Mouse (Mus musculus) regulatory T cell (primary cell): Measurements from ENCODE around the gene Dennd2d.

Experiments used
- in situ Hi-C: fragments of 300-600 bp; cut with MboI, MseI; formaldehyde crosslinking; loops from one replicate; pipeline ENCODE4 v1.15.1; 2025; ENCODE audit warnings: high pct_unique_total_duplicates

The Dennd2d gene

DNA sequence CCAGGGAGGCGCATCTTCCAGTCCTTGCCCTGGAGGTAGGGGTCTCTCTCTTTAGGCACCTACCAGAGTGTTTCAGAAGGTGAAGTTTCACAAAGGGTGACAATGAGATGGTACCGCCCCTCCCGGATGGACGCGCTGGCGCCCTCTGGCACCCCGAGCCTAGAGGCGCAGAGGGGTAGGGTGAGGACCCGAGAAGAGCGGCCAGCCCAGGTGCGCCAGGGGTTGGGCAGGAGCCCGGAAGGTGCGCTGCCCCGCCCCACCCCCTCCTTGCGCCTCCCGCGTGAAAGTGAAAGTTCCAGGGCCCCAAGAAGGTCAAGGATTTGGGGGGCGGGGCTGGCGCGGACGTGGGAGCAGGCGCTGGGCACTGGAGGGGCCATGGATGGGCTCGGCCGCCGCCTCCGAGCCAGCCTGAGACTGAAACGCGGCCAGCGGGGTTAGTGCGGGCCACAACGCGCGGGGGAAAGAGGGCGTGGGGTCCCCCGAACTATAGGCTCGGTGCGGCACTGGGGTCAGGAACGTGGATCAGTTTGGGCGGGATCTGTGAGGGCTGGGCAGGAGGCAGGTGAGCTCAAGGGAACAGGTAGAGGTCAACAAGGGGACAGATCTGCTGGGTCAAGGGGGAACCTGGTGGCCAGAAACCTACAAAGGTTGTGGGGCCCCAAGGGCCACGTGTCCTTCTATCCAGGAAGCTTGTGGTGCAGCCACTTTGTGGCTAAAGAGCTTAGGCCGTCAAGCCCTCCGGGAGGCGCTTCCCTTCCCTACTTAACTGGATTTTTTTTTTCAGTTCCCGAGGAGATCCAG, at the start of gene Dennd2d:
Gene Dennd2d, plus strand, starts transcription at position 125 of the 801 bp plus-strand sequence.
- in situ Hi-C loops = loop anchor here (10.0 to 25.0 kb wide), 2 partner anchors 302 to 795 kb away; partner anchors contain the start of gene Ddx20

DNA sequence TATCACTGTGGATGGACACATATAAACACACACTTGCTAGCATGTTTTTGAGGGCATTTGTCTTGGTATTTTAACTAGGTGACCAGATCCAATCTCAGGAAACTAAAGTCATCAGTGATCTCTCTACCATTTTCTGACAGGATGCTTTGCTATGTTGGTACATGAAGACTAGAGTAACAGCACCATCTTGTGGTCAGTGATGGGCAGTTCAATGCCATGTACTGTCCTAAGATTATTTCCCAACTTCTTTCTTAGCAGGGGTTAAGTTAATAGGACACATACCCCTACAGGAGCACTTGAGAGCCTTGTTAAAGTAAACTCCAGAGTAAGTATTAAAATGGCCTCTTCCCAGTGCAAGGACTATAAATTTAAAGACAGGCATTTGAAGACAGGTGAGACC, 33.6 kb upstream of the Dennd2d start:
- in situ Hi-C loops = loop anchor here (5.0 to 25.0 kb wide), 2 partner anchors 461 to 786 kb away; no protein-coding TSS in a partner anchor

DNA sequence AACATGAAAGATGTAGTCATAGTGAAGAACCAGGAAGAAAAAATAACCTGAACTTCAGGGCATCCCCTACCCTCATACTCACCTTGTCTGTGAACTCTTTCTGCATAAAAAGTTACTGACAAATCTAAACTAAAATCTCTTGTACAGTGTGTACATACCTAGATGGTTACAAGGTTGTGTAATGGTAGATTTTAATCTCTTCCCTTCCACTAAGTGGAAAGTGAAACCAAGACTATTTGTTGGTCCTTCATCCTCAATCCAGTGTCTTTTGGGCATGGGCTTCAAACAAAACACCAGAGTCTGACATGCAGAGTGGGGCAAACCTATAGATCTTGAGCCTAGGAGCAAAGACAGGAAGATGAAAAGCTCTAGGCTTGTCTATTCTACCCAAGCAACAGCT, 33.2 kb upstream of the Dennd2d start:
- in situ Hi-C loops = loop anchor here (5.0 to 25.0 kb wide), 2 partner anchors 462 to 787 kb away; no protein-coding TSS in a partner anchor

DNA sequence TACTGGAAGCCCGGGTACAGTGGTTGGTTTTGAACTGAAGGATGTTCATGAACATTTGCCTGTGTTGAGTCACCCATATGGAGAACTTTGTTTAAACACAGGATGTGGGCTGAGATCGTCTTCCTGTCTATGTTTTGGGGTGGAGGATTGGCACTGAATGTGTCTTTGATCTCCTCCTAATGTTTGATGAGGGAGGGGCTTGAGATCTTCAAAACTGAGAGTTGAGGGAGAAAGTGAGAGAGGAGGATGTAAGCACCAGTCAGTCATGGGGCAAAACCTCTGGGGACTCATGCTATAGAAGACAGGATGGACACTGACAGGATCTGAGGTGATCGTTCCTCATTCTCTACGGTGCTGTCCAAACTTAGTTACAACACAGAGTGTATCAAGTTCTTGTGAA, 32.6 kb upstream of the Dennd2d start:
- in situ Hi-C loops = loop anchor here (5.0 to 25.0 kb wide), 2 partner anchors 462 to 787 kb away; no protein-coding TSS in a partner anchor

DNA sequence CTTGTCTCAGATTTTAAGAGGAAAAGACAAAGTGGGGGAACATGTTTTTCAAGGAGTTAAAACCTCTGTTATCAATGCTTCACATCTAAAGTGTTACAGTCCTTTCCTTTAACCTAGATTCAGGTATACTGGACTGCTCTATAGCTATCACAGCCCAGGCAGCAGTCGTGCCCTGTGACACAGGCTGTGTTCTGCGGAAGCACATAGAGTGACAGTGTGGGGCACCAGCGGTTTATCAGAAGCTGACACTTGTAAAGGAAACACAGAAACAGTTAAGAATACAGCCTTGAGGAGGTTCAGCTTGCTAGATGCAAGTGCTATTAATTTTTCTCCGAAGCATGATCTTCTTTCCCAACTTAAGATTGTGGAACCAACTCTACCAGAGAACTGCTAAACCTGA, 29.6 kb upstream of the Dennd2d start:
- in situ Hi-C loops = no loop called here

DNA sequence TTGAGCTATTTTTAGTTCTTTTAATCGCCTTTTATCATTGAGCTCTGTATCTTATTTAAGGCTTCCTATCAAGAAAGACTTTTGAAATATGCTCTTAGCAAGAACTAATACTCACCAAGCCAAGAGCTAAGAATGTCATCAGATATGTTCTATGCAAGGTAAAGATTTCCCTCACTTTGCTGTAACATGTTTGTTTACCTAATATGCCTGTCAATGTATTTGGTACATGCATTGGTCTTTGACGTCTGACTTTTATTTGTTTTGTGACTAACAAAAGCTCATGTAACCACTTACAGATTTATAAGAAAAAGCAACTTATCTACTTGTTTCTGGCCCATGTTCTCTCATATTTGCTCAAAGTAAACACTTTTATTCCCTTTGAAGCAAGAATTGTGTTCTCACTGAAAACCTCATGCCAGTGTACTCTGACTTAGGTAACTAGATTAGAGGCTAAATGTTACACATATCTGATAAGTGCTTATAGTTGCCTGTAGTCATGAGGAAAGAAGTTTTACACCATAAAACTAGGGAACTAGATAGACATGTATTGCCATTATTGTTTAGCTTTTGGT, 24.8 kb upstream of the Dennd2d start:
- in situ Hi-C loops = no loop called here

DNA sequence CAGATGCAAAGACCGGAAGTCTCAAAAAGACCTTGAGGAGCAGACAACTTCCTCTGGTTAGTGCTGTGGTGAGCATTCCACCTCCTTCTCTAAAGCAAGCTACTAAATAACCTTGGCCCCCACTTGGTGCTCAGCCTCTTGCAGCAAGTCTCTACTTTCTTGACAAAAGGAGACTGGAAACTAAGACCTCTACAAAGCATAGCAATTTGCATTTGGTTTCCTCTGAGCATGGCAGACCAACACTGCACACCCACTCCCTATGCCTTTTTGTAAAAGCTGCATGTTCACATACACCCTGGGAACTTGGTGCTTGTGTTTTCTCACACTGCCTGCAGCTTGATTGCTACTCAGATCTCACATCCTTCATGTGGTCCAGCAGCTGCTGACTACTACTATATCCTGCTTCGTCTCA, 20.1 kb upstream of the Dennd2d start:
- in situ Hi-C loops = no loop called here

DNA sequence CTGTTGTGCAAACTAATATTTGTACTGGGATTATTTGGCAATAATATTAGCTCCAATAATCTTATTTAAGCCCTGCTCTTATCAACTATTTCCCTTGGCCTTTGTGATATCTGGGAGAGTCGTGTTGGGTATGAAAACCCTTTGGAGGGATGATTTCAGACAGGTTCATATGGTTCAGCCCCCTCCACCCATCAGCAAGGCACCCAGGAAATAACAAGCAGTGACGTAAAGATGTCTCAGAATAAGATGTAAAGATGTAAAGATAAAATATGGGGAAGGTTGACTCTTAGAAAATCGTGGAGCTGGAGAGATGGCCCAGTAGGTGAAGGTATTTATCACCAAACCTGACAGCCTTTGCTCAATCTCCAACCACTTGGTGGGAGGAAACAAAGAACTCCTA, 19.7 kb upstream of the Dennd2d start:
- in situ Hi-C loops = no loop called here

DNA sequence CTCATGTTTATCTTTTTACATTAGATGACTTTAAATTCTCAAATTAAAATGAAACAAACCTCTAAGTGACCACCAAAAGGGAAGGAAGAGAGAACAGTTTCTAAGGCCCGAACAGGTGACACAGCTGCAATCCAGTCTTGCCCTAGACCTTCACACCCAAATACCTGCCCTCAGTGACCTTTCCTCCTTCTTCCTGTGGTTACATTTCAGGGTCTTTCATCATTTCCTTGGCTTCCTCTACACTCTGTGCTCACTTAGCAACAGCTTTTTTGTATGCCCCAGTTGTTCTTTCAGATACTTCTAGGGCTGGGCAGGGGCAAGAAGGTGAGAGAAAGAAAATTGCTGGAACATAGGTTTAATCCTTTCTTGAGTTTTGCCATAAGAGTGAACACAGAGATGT, 17.5 kb upstream of the Dennd2d start:
- in situ Hi-C loops = no loop called here

DNA sequence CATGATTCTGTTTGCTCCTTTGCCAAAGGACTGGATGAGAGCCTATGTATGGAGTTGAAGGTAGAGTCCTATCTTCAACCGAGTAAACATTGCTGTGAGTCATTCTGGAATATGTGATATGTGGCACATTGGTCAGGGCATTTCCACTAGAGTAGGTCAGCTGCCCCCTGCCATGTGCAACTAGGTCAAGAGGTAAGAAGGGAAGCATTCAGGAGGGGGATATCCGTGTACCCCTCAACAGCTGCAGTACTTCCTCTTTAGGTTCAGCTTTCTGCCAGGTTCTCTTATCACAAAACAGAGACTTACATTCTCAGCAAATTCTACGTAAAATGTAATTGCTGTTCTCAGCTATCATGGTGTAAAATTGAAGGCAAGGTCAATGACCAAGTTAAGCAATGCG, 8.0 kb upstream of the Dennd2d start:
- in situ Hi-C loops = no loop called here

DNA sequence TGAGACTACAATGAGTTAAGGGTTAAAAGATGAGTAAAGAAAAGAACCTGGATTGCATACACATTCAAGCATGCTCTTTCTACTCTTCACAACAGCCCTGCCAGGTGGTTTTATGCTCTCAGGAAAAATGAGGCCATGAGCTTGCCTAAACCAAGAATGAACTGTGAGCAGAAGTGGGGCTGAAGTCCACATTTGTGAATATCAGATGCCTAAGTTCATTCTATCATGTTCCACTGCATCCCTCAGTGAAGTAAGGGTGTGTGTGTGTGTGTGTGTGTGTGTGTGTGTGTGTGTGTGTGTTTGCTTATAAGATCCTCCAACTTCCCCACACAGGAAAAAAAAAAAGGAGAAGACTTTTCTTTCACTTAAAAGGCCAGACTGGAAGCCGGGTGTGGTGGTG, 5.3 kb upstream of the Dennd2d start:
- in situ Hi-C loops = loop anchor here (25.0 kb wide), 1 partner anchor 790 kb away; the partner anchor contains the start of gene Ddx20

DNA sequence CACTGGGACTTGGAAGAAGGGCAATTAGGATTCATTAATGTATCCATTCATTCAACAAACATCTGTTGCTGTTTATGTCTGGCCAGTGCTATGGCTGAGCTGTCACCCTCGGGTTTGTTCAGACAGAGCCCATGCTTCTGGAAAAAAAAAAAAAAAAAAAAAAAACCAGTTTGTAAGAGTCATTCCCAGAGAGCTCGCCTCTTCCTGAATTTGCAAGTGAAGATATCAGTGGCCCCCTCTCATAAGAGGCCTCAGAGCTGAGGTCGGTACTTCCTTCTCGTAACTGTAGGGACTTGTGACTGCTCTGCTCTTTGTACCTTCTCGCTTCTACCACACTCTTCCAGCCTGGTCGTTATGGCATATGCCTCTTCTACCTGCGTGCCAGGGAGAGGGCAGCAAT, 1.1 kb downstream of the Dennd2d start:
- in situ Hi-C loops = loop anchor here (10.0 to 25.0 kb wide), 2 partner anchors 302 to 796 kb away; partner anchors contain the start of gene Ddx20

DNA sequence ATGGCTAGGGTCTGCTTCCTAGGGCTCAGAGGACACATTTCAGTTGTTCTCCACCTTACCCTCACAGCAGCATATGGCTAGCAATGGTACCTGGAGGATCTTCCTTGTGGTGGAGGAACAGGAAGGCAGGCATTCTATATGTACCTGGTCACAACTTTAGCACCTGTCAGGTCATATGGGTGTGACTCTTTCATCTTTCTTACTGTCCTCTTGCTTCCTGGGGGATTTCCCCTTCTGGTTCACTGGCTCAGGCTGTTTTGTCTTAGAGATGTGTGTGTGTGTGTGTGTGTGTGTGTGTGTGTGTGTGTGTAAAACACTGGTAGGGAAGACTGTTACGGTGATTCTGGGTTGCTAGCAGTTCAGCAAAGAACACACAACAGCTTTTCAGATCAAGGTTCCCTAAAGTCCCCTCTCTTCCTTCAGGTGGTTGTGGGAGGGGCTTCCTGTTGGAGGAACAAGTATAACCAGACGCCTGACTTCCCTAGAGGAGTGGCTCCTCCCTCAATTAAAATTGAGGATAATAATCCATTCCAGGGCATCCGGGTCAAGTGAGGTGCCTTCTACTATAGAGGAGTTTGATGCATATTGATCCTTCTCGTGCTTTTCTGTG, 1.7 kb downstream of the Dennd2d start:
- in situ Hi-C loops = loop anchor here (10.0 to 25.0 kb wide), 2 partner anchors 301 to 797 kb away; partner anchors contain the start of gene Ddx20

DNA sequence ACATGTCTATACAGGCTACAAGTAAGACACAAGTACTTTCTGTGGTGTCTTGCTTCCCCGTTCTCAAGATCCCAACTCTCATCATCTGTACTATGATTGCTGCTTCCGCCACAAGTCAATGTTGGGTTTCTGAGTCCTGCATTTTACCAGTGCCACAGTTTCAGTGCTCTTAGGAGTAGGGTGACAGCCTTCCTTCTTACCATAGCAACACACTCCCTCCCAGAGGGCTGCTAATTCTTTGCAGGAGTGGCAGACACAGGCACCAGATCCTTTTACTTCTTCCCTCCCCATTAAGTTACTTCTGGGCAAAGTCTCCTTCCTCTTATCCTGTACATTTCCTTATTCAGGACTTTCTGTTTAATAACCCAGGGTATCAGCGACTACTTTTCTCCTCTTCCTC, 2.7 kb downstream of the Dennd2d start:
- in situ Hi-C loops = loop anchor here (10.0 to 25.0 kb wide), 2 partner anchors 300 to 798 kb away; partner anchors contain the start of gene Ddx20

DNA sequence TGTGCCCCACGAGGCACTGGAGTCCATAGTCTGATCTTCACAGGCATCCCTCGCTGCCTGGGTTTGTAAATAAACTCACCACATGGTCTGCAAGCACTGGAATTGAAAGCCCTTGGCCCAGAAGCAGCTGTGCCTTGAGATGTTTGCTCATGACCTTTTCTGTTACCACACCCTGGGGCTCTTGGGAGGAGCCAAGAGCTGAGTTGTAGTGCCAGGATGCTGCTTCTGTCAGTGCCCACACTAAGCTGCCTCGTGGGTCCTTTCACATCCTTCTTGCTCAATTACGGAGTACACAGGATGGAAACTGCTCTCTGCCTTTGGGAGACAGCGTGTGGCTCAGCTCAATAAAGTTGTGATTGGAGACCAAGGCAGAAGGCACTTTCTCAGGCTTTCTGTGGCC, 3.6 kb downstream of the Dennd2d start:
- in situ Hi-C loops = loop anchor here (10.0 to 25.0 kb wide), 2 partner anchors 299 to 799 kb away; partner anchors contain the start of gene Ddx20

DNA sequence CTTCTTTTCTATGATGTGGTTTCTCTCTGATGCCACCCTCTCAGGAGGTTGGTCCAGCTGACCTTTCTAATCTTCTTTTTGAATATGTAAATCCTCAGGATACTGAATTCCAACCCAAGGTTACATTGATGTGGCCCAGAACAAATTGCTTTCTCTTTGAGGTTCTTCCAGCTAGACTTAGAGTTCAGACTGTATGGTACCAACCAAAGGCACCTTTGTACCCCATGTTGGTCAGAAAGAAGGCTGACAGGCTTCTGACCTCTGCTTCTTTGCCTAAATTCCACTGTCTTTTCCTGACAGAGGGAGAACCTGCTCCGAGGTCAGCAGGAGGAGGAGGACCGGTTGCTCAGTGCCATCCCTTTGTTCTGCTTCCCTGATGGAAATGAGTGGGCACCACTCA, 5.3 kb downstream of the Dennd2d start:
- in situ Hi-C loops = loop anchor here (10.0 to 25.0 kb wide), 2 partner anchors 297 to 800 kb away; partner anchors contain the start of gene Ddx20

DNA sequence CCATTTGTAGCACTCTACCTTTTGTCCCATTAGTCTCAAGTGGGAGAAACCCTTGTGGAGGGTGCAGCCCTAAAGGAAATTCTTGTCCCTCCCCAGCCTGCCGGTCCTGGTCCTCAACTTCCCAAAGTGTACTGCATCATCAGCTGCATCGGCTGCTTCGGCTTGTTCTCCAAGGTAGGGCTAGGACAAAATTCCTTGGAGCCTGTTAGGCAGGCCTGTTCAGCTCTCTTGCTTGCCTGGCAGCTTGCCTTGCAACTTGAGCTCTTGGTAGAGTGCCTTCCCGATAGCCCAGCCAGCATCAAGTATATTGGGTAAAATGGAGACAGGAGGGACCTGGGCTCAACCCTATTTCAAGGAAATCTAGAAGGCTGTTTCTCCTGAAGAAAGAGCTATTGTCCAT, 8.0 kb downstream of the Dennd2d start:
- in situ Hi-C loops = loop anchor here (25.0 kb wide), 1 partner anchor 803 kb away; the partner anchor contains the start of gene Ddx20

DNA sequence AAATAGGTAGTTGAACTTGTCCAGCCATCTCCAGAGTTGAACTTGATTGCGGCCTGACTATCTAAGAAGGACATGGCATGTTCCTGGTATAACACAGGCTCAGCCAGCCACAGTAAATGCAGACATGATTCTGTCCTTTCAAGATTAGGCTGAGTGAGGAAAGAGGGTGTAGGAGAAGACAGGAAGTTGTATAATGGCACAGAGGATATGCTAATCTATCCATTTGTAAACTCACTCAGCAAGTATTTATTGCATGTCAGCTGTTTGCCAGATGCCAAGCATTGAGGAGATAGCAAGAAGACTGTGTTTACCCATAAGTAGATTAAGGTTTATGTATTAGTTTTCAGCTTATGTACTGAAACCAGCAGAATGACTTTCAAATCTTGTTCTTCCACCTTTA, 10.5 kb downstream of the Dennd2d start:
- in situ Hi-C loops = loop anchor here (25.0 kb wide), 1 partner anchor 805 kb away; the partner anchor contains the start of gene Ddx20

DNA sequence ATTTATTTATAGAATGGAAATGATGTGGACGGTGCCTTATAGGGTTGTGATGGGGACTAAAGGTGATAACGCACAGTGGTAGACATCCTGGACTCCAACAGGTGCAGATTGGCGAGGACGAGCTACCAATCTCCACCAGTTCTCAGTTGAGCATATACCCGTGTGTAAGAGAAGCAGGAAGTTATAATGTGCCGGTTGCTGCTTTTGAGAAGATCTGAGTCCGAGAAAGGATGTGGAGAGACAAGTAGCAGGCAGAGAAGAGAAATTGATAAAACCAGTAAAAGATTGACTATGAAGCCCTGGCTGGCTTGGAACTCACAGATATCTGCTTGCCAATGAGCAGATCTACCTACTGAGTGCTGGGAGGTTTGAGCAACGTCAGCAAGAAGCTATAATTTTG, 11.0 kb downstream of the Dennd2d start:
- in situ Hi-C loops = loop anchor here (25.0 kb wide), 1 partner anchor 806 kb away; the partner anchor contains the start of gene Ddx20

DNA sequence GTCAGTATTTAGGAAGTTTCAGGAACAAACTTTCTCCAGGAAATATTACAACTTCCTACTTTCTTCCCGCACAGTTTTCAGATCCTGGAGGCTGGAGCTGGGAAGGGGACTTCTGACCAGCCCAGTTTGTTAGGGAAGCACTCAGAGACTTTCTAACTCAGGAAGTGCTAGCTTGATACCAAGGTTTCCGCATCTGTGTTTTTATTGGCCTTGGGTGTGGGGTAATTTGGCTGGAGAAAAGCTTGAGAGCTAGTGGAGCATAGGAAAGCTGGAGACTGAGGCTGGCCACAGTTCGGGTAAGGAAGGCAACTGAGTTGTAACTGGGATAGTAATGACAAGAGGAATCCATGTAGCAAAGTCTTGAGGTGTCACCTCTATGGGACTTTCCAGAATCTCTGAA, 11.7 kb downstream of the Dennd2d start:
- in situ Hi-C loops = loop anchor here (25.0 kb wide), 1 partner anchor 807 kb away; the partner anchor contains the start of gene Ddx20

DNA sequence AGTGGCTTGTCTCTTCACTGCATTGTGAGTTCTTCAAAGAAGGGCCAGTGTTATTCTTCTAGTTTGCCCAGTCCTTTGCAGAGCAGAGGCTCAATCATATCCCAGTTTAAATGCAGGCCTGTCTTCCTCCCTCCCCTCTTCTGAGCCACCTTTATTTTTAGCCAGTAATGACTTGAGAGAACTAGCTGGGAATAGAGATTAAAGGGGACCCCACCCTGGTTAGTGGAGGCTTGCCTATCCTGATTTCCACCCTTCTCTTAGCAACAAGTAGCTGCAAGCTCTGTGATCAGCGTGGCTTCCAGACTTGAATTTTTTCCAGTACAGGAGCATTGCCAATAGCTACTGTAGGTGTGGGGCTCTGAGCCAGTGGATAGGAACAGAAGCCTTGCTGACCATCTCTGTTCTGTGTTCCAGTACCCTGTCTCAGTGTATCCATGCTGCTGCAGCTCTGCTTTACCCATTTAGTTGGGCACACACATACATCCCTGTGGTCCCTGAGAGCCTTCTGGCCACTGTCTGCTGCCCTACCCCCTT, 12.3 kb downstream of the Dennd2d start:
- in situ Hi-C loops = loop anchor here (25.0 kb wide), 1 partner anchor 807 kb away; the partner anchor contains the start of gene Ddx20
